Mouse (Mus musculus): ENCODE data around the gene Cnot11. TPM values are rescaled to one million over a fixed set of nuclear protein-coding genes. Genes with fewer than 3 reads are reported as not detected.
"Not testable (repeated sequence)": the region's sequence is repeated elsewhere in the genome, so short reads cannot be mapped to it uniquely, and the experiment has no call there.

Cnot11 gene
- polyA plus RNA-seq, 1 experiment from 2014 or later = 22.3 TPM

- no peaks in the 10 kb centered on the region for H3K27me3 ChIP-seq (replicated peaks)
- no peaks in the 10 kb centered on the region for H3K4me1 ChIP-seq
- 65% methylated on average over 5 of the region's 5 CpGs for WGBS
- H3K4me2 ChIP-seq = no peak overlapping the region
- H3K9ac ChIP-seq = no peak overlapping the region
- no peak overlapping the region for H3K27ac ChIP-seq
- no peaks in the 10 kb centered on the region for H3K9me3 ChIP-seq
- no peak for ATAC-seq (ENCODE audit: insufficient read depth, low FRiP score, low read depth)
- H3K4me3 ChIP-seq (replicated peaks) = no peak overlapping the region
- H3K36me3 ChIP-seq = no peaks in the 10 kb centered on the region
Observed at GRCm38 (mm10) chr1:39590193-39590592, 55.4 kb downstream of the Cnot11 start.

GRCm38 (mm10) chr1:39591557-39591956 is 56.8 kb downstream of the Cnot11 start:
- not testable (repeated sequence) for H3K27ac ChIP-seq; H3K9me3 ChIP-seq; H3K36me3 ChIP-seq; ATAC-seq (ENCODE audit: insufficient read depth, low FRiP score, low read depth); H3K4me1 ChIP-seq; H3K4me3 ChIP-seq (replicated peaks); H3K27me3 ChIP-seq (replicated peaks); H3K9ac ChIP-seq; H3K4me2 ChIP-seq
- WGBS = 57% methylated on average over 1 of the region's 1 CpGs

- Histone ChIP-seq H3K9me3 (no peaks in the 10 kb centered on the region), H3K4me3 (replicated peaks) (no peak overlapping the region), H3K27me3 (replicated peaks) (no peaks in the 10 kb centered on the region), H3K4me1 (no peaks in the 10 kb centered on the region), H3K27ac (no peak overlapping the region), H3K9ac (no peak overlapping the region), H3K36me3 (no peaks in the 10 kb centered on the region), H3K4me2 (no peak overlapping the region)
- ATAC-seq (ENCODE audit: insufficient read depth, low FRiP score, low read depth) = no peak
- WGBS = 65% methylated on average over 4 of the region's 4 CpGs
Observed at GRCm38 (mm10) chr1:39592090-39592489, 57.3 kb downstream of the Cnot11 start.

- Histone ChIP-seq H3K4me2 (no peak overlapping the region), H3K27me3 (replicated peaks) (no peaks in the 10 kb centered on the region), H3K4me1 (no peaks in the 10 kb centered on the region), H3K9ac (no peak overlapping the region), H3K9me3 (no peaks in the 10 kb centered on the region), H3K4me3 (replicated peaks) (no peak overlapping the region), H3K36me3 (no peaks in the 10 kb centered on the region), H3K27ac (no peak overlapping the region)
- WGBS = 75% methylated on average over 10 of the region's 10 CpGs
- no peak for ATAC-seq (ENCODE audit: insufficient read depth, low FRiP score, low read depth)
Observed at GRCm38 (mm10) chr1:39593836-39594235, 59.0 kb downstream of the Cnot11 start.

Other genes starting within 250 kb of the Cnot11 start
- gene Rpl31, start 167.2 kb upstream of the Cnot11 start, polyA plus RNA-seq (2015; fragmentation: Nextera tagmentation; extraction: Ambion mirVana) = 421 and 487 TPM in 2 replicates
- 11.7 and 12.5 TPM in 2 replicates for gene Tbc1d8, start 56.2 kb upstream of the Cnot11 start, polyA plus RNA-seq (2015; fragmentation: Nextera tagmentation; extraction: Ambion mirVana)
- gene Rnf149, start 42.4 kb downstream of the Cnot11 start, polyA plus RNA-seq (2015; fragmentation: Nextera tagmentation; extraction: Ambion mirVana) = 35.1 and 35.4 TPM in 2 replicates
- gene Creg2, start 116.5 kb downstream of the Cnot11 start, polyA plus RNA-seq (2015; fragmentation: Nextera tagmentation; extraction: Ambion mirVana) = 0.19 and 0.45 TPM in 2 replicates
- 0.08 and 0.22 TPM in 2 replicates for gene Rfx8, start 186.0 kb downstream of the Cnot11 start, polyA plus RNA-seq (2015; fragmentation: Nextera tagmentation; extraction: Ambion mirVana)

Measured in stomach, embryonic 15.5 days (tissue).